19 mouse cellular contexts compared by ENCODE assay signal in genomic region chr13:56079616-56080015, GRCm38 (mm10).
"Had no signal": no experiment of that assay in that cellular context is flagged by ENCODE, and none has a peak within 500 bp of the region (broad histone marks: within the 10 kb centered on the region; RNA-seq: fewer than 3 reads in every experiment).

No protein-coding gene starts in this region.

- DNase-seq: lung, adult 18-20 months; lung, postnatal 10 days; lung, postnatal 4 days; midbrain, embryonic 14.5 days; retina, postnatal 1 day; right cerebral cortex, adult 18-20 months; right cerebral cortex, postnatal 25 days; right cerebral cortex, postnatal 4 days; spleen, adult 18-20 months; thymus, adult 18-20 months; thymus, postnatal 14 days; thymus, postnatal 36 days had no signal

- H3K27ac ChIP-seq: liver, embryonic 12.5 days; liver, embryonic 14.5 days; midbrain, embryonic 10.5 days; midbrain, embryonic 12.5 days had no signal

- H3K4me2 ChIP-seq: liver, embryonic 12.5 days; lung, embryonic 14.5 days; midbrain, embryonic 12.5 days; neural tube, embryonic 13.5 days had no signal

- H3K9ac ChIP-seq: liver, embryonic 12.5 days; liver, embryonic 14.5 days; lung, embryonic 14.5 days; midbrain, embryonic 12.5 days; neural tube, embryonic 13.5 days had no signal

- H3K4me1 ChIP-seq: liver, embryonic 12.5 days; midbrain, embryonic 10.5 days; midbrain, embryonic 12.5 days had no signal

- H3K4me3 ChIP-seq: liver, embryonic 12.5 days; midbrain, embryonic 10.5 days; midbrain, embryonic 12.5 days; neural tube, embryonic 13.5 days had no signal

- H3K27me3 ChIP-seq: liver, embryonic 12.5 days; midbrain, embryonic 12.5 days; neural tube, embryonic 13.5 days had no signal

- H3K9me3 ChIP-seq: liver, embryonic 12.5 days; midbrain, embryonic 10.5 days; midbrain, embryonic 12.5 days; neural tube, embryonic 13.5 days had no signal

- ATAC-seq: liver, embryonic 12.5 days; midbrain, embryonic 16.5 days had no signal
